Mouse (Mus musculus) forebrain, embryonic 12.5 days (tissue): ENCODE results near the gene Fancd2os. TPM values are rescaled to one million over a fixed set of nuclear protein-coding genes. Genes with fewer than 3 reads are reported as not detected.

ENCODE experiments used
- ATAC-seq: fragments of 200-750 bp; cut with Nextera tagmentation; 2 replicates; pipeline ENCODE4 v1.8.0; 2017; ENCODE audit warnings: moderate TSS enrichment; ENCODE audit not compliant: low FRiP score
- H3K27ac ChIP-seq: fragments of 300-500 bp; sonication (generic); 2 replicates; pipeline ENCODE4 v1.5.1; 2016; ENCODE audit warnings: mild to moderate bottlenecking
- H3K27me3 ChIP-seq: fragments of 300-500 bp; sonication (generic); 2 replicates; pipeline ENCODE4 v1.6.1; 2016; ENCODE audit warnings: mild to moderate bottlenecking
- H3K36me3 ChIP-seq: fragments of 300-500 bp; sonication (generic); replicated peaks from 2 replicates; pipeline ENCODE4 v1.6.1; 2016; ENCODE audit warnings: mild to moderate bottlenecking
- H3K4me1 ChIP-seq: fragments of 300-500 bp; sonication (generic); 2 replicates; pipeline ENCODE4 v1.6.1; 2016
- H3K4me2 ChIP-seq: fragments of 300-500 bp; sonication (generic); 2 replicates; pipeline ENCODE4 v1.6.1; 2016; ENCODE audit warnings: mild to moderate bottlenecking, moderate library complexity
- H3K4me3 ChIP-seq: fragments of 300-500 bp; sonication (generic); replicated peaks from 2 replicates; pipeline ENCODE4 v1.5.1; 2016; ENCODE audit warnings: mild to moderate bottlenecking
- H3K9ac ChIP-seq: fragments of 300-500 bp; sonication (generic); 2 replicates; pipeline ENCODE4 v1.6.1; 2016; ENCODE audit warnings: mild to moderate bottlenecking
- H3K9me3 ChIP-seq: fragments of 300-500 bp; sonication (generic); 2 replicates; pipeline ENCODE4 v1.6.1; 2016
- WGBS: fragments of 180-500 bp; shearing (Covaris S2); methylation state at CpG from one replicate; pipeline ENCODE4 v1.1.7; 2016; 5-methylcytosine and 5-hydroxymethylcytosine counted together
- polyA plus RNA-seq: library from polyadenylated mRNA; unstranded; fragments of >200 nt; fragmentation: Nextera tagmentation; extraction: Ambion mirVana; gene quantifications from 2 replicates; pipeline ENCODE4 v1.2.1, GENCODE M21; 2016

The Fancd2os gene
- polyA plus RNA-seq, 1 experiment from 2014 or later, result 0.28 TPM

DNA sequence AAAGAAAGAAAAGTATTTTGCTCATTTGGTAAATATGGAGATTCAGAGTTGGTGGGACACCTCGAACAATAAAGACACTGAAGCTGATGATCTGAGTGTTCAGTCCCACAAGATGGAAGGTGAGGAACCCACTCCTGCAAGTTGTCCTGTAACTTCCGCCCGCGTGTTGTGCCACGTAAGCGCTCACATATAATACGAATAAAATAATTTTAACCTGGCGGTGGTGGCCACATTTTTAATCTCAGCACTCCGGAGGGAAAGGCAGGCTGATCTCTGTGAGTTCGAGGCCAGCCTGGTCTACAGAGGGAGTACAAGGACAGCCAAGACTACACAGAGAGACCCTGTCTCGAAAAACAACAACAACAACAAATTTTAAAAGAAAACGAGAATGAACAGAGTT lies 3.5 kb upstream of the Fancd2os start:
- WGBS, result 51% methylated on average over 12 of the region's 12 CpGs
- no peaks in the 10 kb centered on the region for H3K27me3 ChIP-seq
- peaks cover 5% of the 10 kb centered on the region; the same call in 1 of the 2 replicates for H3K36me3 ChIP-seq
- peak overlapping the region; percentile 89; the same call in 1 of the 2 replicates for H3K9ac ChIP-seq
- no peak overlapping the region for H3K27ac ChIP-seq
- no peak for ATAC-seq
- H3K4me3 ChIP-seq, result peak overlapping the region; percentile 95
- peaks cover 26% of the 10 kb centered on the region for H3K4me1 ChIP-seq
- no peaks in the 10 kb centered on the region for H3K9me3 ChIP-seq
- peak overlapping the region; percentile 91 for H3K4me2 ChIP-seq

DNA sequence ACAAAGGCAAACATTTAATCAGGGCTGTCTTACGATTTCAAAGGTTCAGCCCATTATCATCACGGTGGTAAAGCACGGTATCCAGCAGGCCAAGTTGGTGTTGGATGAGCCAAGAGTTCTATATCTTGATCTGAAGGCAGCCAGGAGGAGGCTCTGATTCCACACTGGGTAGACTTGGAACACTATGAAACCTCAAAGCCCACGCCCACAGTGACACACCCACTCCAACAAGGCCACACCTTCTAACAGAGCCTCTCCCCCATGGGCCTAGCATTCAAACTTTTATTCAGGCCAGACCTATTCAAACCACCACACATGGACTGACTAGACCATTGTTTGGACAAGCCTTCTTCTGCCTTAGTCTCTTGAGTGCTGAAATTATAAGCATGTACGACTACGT lies 2.3 kb upstream of the Fancd2os start:
- ATAC-seq, result no peak
- Histone ChIP-seq H3K27ac (no peak overlapping the region), H3K9ac (no peak overlapping the region), H3K4me3 (no peak overlapping the region), H3K4me1 (peaks cover 26% of the 10 kb centered on the region), H3K9me3 (no peaks in the 10 kb centered on the region), H3K27me3 (no peaks in the 10 kb centered on the region), H3K36me3 (peaks cover 5% of the 10 kb centered on the region; the same call in 1 of the 2 replicates), H3K4me2 (no peak overlapping the region)
- 95% methylated on average over 6 of the region's 6 CpGs for WGBS

DNA sequence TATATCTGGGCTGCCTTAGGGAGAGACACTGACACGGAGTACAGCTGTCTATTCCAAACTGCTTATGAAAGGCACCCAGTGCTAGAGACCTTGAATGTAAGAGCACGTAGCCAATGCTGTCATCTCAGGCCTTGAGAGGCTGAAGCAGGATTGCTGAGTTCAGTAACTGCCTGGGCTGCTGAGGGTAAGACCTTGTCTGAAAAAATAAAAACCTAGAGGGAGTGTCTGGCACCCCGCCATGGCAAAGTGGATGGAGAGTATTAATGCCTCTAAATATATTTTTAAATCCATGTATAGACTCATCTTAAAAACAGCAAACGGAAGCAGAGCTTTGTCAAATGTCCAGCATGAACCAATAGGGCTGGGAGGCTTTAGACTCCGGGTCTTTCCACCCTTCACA lies 682 bp downstream of the Fancd2os start:
- no peak overlapping the region for H3K4me3 ChIP-seq
- peaks cover 8% of the 10 kb centered on the region for H3K4me1 ChIP-seq
- 81% methylated on average over 5 of the region's 5 CpGs for WGBS
- 0 out of 2 replicates have a peak, but pooled peaks cover 2% of the 10 kb centered on the region for H3K36me3 ChIP-seq
- H3K27me3 ChIP-seq, result no peaks in the 10 kb centered on the region
- no peak overlapping the region for H3K27ac ChIP-seq
- H3K9me3 ChIP-seq, result no peaks in the 10 kb centered on the region
- no peak for ATAC-seq
- H3K4me2 ChIP-seq, result no peak overlapping the region
- no peak overlapping the region for H3K9ac ChIP-seq

DNA sequence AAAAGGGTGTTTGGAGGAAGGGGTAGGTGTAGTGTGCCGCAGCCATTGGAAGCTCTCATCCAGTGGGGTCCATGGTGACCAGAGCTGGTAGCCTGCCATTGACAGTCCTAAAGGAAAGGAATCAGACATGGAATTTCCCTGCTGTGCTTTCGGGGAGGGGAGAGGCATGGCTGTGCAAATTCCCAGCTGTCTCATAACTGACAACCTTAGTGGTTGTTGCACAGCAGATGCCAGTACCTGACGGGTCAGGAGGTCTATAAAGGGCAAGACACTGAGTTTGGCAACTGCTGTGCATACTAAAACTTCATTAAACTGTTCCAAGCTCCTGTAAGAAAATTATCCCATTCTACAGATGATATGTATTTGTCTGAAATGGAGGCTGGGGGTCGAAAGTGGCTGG lies 2.6 kb downstream of the Fancd2os start:
- no peaks in the 10 kb centered on the region for H3K9me3 ChIP-seq
- peaks cover 8% of the 10 kb centered on the region for H3K4me1 ChIP-seq
- H3K27me3 ChIP-seq, result no peaks in the 10 kb centered on the region
- H3K9ac ChIP-seq, result no peak overlapping the region
- H3K36me3 ChIP-seq, result 0 out of 2 replicates have a peak, but pooled peaks cover 2% of the 10 kb centered on the region
- 90% methylated on average over 4 of the region's 4 CpGs for WGBS
- no peak overlapping the region for H3K4me2 ChIP-seq
- ATAC-seq, result no peak
- no peak overlapping the region for H3K27ac ChIP-seq
- H3K4me3 ChIP-seq, result no peak overlapping the region

DNA sequence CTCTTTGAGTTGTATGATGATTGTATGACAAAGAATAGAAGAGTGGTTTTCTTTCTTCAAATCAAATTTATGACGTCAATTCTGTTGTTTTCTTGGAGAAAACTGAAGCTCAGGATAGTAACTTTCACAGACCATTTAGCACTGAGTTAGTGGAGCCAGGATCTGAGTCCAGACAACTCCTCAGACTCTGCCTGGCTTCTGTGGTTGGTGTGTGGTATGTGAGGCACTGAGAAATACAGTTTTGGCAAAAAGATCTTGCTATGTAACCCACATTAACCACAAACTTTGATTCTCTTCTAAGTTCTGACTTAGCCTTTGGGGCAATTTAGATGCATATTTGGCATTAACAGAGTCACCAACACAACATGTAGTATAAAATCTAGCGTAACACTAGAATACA lies 7.9 kb downstream of the Fancd2os start:
- Histone ChIP-seq H3K9me3 (no peaks in the 10 kb centered on the region), H3K4me2 (no peak overlapping the region), H3K9ac (no peak overlapping the region), H3K4me3 (no peak overlapping the region), H3K36me3 (0 out of 2 replicates have a peak, but pooled peaks cover 7% of the 10 kb centered on the region), H3K27ac (no peak overlapping the region), H3K4me1 (no peaks in the 10 kb centered on the region), H3K27me3 (no peaks in the 10 kb centered on the region)
- ATAC-seq, result no peak
- 94% methylated on average over 2 of the region's 2 CpGs for WGBS

DNA sequence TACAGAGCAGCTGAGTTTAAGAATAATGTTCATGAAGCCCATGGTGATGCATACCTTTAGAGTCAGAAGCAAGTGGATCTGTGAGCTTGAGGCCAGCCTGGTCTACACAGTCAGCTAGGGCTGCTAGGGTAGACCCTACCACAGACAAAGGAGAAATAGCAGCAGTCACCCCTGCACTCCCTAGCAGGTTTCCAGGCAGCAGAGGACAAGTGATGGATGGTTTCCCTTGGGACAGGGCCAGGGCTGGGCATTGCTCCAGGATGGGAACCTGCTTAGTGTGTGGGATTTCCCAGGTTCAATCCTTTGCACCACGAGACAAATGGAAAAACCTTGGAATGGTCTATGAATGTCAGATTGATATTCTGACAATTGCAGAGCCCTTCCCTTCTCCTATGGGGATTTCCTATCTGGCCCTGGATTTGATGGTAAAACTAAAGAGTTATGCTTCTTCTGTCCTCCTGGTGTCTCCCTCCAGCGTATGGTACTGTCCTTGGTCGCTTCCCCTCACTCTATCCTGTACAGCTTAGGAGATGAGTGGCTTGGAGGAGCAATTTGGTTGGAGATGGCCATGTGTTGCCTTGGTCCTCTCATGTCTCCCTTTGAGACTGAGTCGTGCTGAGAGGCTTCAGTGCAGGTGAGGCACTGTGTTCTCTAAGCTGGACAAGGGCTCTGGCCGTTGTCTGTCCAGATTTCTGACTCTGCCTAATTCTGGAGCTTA lies 13.9 kb downstream of the Fancd2os start:
- Histone ChIP-seq H3K27ac (no peak overlapping the region), H3K36me3 (peaks cover 19% of the 10 kb centered on the region), H3K4me1 (no peaks in the 10 kb centered on the region), H3K27me3 (no peaks in the 10 kb centered on the region), H3K4me2 (no peak overlapping the region), H3K9ac (no peak overlapping the region), H3K4me3 (no peak overlapping the region), H3K9me3 (no peaks in the 10 kb centered on the region)
- WGBS, result 86% methylated on average over 5 of the region's 5 CpGs
- no peak for ATAC-seq

DNA sequence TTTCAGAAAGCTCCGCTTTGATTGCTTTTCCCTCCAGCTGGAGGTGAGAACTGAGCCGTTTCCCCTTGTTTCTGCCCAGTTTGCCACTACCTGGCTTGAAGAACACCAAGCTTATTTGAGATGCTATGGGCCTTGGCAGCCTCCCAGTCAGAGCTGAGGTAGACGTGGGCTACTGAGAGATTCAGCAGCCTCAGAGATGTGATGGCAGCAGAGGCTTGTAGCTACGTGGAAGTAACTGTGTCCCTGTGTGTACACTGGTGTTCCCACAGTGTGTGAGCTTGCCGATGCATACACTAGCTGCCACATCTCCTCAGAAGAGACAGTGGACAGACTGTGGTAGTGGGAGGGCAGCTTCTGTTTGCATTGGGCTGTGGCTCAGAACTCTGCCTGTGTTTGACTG lies 15.4 kb downstream of the Fancd2os start:
- H3K27ac ChIP-seq, result no peak overlapping the region
- H3K36me3 ChIP-seq, result peaks cover 23% of the 10 kb centered on the region
- H3K9ac ChIP-seq, result no peak overlapping the region
- H3K4me3 ChIP-seq, result no peak overlapping the region
- 94% methylated on average over 5 of the region's 5 CpGs for WGBS
- no peak overlapping the region for H3K4me2 ChIP-seq
- H3K27me3 ChIP-seq, result no peaks in the 10 kb centered on the region
- no peaks in the 10 kb centered on the region for H3K9me3 ChIP-seq
- no peaks in the 10 kb centered on the region for H3K4me1 ChIP-seq
- ATAC-seq, result no peak

DNA sequence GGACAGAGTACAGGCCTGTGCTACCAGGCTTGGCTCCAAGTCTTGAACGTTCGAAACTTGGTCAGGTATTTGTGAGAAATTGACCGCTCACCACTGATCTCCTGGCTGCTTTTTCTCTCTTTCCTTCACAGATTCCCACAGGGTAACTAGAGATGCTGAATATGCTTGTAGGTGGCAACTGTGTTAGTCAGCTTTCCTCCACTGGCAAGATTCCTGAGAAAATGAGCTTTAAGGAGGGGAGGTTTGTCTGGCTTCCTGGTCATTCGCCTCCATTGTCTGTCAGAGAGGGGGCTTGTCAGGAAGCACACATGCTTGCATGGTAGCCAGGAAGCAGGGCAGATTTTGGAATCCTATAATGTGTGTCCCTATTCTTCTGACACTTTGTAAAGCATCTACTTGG lies 17.5 kb downstream of the Fancd2os start:
- no peak for ATAC-seq
- 92% methylated on average over 4 of the region's 4 CpGs for WGBS
- Histone ChIP-seq H3K36me3 (peaks cover 19% of the 10 kb centered on the region), H3K27me3 (no peaks in the 10 kb centered on the region), H3K27ac (no peak overlapping the region), H3K4me1 (no peaks in the 10 kb centered on the region), H3K9me3 (no peaks in the 10 kb centered on the region), H3K4me2 (no peak overlapping the region), H3K4me3 (no peak overlapping the region), H3K9ac (no peak overlapping the region)

DNA sequence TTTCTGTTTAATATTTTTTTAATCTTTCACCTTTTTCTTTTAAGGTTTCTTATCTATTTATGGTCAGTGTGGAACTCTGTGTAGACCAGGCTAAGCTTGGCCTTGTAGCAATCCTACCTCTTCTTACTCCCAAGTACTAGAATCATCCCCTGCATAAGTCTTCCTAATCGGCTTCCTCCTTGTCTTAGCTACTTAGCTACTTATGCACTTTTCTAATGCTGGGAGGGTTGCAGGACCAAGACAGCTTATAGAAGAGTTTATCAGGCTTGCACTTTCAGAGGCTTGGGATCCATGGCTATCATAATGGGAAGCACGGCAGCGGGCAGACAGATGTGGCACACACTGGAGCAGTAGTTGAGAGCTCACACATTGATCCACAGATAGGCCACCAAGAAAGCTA lies 21.2 kb downstream of the Fancd2os start:
- ATAC-seq, result no peak
- 97% methylated on average over 3 of the region's 3 CpGs for WGBS
- Histone ChIP-seq H3K4me3 (no peak overlapping the region), H3K36me3 (peaks cover 40% of the 10 kb centered on the region), H3K9ac (no peak overlapping the region), H3K27me3 (no peaks in the 10 kb centered on the region), H3K27ac (no peak overlapping the region), H3K4me1 (no peaks in the 10 kb centered on the region), H3K4me2 (no peak overlapping the region), H3K9me3 (no peaks in the 10 kb centered on the region)

DNA sequence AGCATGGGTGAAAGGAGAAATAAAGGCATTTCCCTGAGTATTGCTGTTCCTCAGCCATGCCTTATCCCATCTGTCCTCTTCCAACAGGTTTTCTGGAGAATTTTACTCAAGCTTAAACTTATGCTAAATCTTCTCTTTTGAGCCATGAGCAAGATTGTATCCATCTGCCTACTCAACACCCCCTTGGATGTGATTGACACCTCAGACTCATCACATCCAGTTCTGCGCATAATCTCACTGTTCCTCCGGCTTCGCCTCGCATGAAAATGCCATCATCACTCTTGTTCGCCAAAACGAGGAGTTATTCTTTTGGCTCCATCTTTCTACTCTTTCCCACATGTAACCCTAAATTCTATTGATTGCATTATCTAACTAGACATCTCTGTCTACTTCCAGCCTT lies 24.5 kb downstream of the Fancd2os start:
- no peak overlapping the region for H3K27ac ChIP-seq
- no peak overlapping the region for H3K4me2 ChIP-seq
- H3K4me1 ChIP-seq, result no peaks in the 10 kb centered on the region
- peaks cover 41% of the 10 kb centered on the region for H3K36me3 ChIP-seq
- H3K27me3 ChIP-seq, result no peaks in the 10 kb centered on the region
- no peak overlapping the region for H3K4me3 ChIP-seq
- 96% methylated on average over 6 of the region's 6 CpGs for WGBS
- H3K9me3 ChIP-seq, result no peaks in the 10 kb centered on the region
- ATAC-seq, result no peak
- no peak overlapping the region for H3K9ac ChIP-seq

DNA sequence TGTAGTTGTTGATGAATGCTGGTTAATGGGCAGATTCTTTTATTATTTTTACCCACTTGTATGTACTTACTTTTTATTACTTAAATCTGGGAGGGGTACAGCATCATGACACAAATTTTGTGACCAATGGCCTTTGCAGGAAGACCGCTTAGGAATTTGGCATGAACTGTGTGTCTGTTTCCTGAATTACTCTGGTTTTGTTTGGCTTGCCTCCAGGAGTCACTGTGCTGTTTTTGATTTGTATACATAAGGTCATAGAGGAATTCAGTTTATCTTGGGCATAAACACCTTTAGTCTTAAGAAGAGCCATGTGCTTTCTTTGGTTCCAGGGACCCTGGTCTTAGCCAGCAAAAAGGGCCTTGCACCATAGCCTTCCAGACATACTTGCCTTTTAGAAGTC lies 36.0 kb downstream of the Fancd2os start:
- Histone ChIP-seq H3K4me3 (no peak overlapping the region), H3K27me3 (no peaks in the 10 kb centered on the region), H3K4me1 (no peaks in the 10 kb centered on the region), H3K9me3 (no peaks in the 10 kb centered on the region), H3K36me3 (peaks cover 26% of the 10 kb centered on the region), H3K4me2 (no peak overlapping the region), H3K9ac (no peak overlapping the region), H3K27ac (no peak overlapping the region)
- ATAC-seq, result no peak
- 97% methylated on average over 1 of the region's 1 CpGs for WGBS

DNA sequence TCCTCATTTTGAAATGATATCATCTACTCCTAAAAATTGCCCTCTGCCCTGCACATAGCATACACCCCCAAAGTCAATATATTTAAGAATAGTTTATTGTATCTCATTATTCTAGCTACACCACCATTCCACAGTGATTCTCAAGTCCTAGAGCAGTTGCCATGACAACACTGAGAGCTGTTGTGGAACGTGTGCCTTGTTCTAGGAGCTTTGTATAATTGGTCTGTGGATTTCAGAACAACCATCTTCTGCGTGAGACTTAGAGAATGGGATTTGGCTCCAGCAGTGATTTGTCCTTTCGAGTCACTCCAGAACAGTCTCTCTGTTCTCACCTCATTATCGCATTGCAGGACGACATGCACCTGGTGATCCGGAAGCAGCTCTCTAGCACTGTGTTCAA lies 40.8 kb downstream of the Fancd2os start:
- Histone ChIP-seq H3K27ac (no peak overlapping the region), H3K4me1 (no peaks in the 10 kb centered on the region), H3K36me3 (peaks cover 11% of the 10 kb centered on the region; the same call in 1 of the 2 replicates), H3K4me2 (no peak overlapping the region), H3K4me3 (no peak overlapping the region), H3K9me3 (no peaks in the 10 kb centered on the region), H3K27me3 (no peaks in the 10 kb centered on the region), H3K9ac (no peak overlapping the region)
- 66% methylated on average over 6 of the region's 6 CpGs for whole genome bisulfite sequencing
- no peak for ATAC-seq
